Mouse (Mus musculus) midbrain, embryonic 10.5 days (tissue): ENCODE measurements around the gene Fbxo11. TPM values are rescaled to one million over a fixed set of nuclear protein-coding genes. Genes with fewer than 3 reads are reported as not detected.

Experiments used
- DNase-seq: peaks from one replicate; pipeline ENCODE4 v3.0.0-alpha.2; 2017; ENCODE audit warnings: low spot score
- H3K27ac ChIP-seq: fragments of 300-500 bp; sonication (generic); replicated peaks from 2 replicates; pipeline ENCODE4 v1.5.1; 2016; ENCODE audit warnings: mild to moderate bottlenecking
- H3K27me3 ChIP-seq: fragments of 300-500 bp; sonication (generic); 2 replicates; pipeline ENCODE4 v1.6.1; 2016; ENCODE audit warnings: low read depth, mild to moderate bottlenecking; ENCODE audit not compliant: poor library complexity, severe bottlenecking
- H3K36me3 ChIP-seq: fragments of 300-500 bp; sonication (generic); 2 replicates; pipeline ENCODE4 v1.6.1; 2016; ENCODE audit warnings: mild to moderate bottlenecking, moderate library complexity
- H3K4me1 ChIP-seq: fragments of 300-500 bp; sonication (generic); 2 replicates; pipeline ENCODE4 v1.6.1; 2016
- H3K4me3 ChIP-seq: fragments of 300-500 bp; sonication (generic); 2 replicates; pipeline ENCODE4 v1.5.1; 2016; ENCODE audit warnings: mild to moderate bottlenecking, moderate library complexity
- H3K9me3 ChIP-seq: fragments of 300-500 bp; sonication (generic); replicated peaks from 2 replicates; pipeline ENCODE4 v1.6.1; 2016; ENCODE audit warnings: mild to moderate bottlenecking
- whole genome bisulfite sequencing: fragments of 180-500 bp; shearing (Covaris S2); methylation state at CpG from one replicate; pipeline ENCODE4 v1.1.7; 2016; 5-methylcytosine and 5-hydroxymethylcytosine counted together
- polyA plus RNA-seq: library from polyadenylated mRNA; unstranded; fragments of >200 nt; fragmentation: Nextera tagmentation; extraction: Ambion mirVana; gene quantifications from 2 replicates; pipeline ENCODE4 v1.2.1, GENCODE M21; 2016

The Fbxo11 gene
- polyA plus RNA-seq, 1 experiment from 2014 or later = 17.5 TPM

GRCm38 (mm10) chr17:88095517-88096198 lies 30.6 kb upstream of the Fbxo11 start:
- peaks cover 3% of the 10 kb centered on the region; the same call in 1 of the 2 replicates for H3K4me1 ChIP-seq
- H3K27me3 ChIP-seq = no peaks in the 10 kb centered on the region
- no peaks in the 10 kb centered on the region for H3K36me3 ChIP-seq
- no peak overlapping the region for H3K27ac ChIP-seq
- 78% methylated on average over 10 of the region's 10 CpGs for WGBS
- H3K9me3 ChIP-seq = no peaks in the 10 kb centered on the region
- no peak overlapping the region for H3K4me3 ChIP-seq
- DNase-seq = no peak

- no peak overlapping the region for H3K4me3 ChIP-seq
- WGBS = 93% methylated on average over 12 of the region's 12 CpGs
- no peaks in the 10 kb centered on the region for H3K36me3 ChIP-seq
- no peaks in the 10 kb centered on the region for H3K9me3 ChIP-seq
- DNase-seq = no peak
- peaks cover 3% of the 10 kb centered on the region; the same call in 1 of the 2 replicates for H3K4me1 ChIP-seq
- no peaks in the 10 kb centered on the region for H3K27me3 ChIP-seq
- no peak overlapping the region for H3K27ac ChIP-seq
Observed at GRCm38 (mm10) chr17:88094327-88094726, 29.2 kb upstream of the Fbxo11 start.

DNA sequence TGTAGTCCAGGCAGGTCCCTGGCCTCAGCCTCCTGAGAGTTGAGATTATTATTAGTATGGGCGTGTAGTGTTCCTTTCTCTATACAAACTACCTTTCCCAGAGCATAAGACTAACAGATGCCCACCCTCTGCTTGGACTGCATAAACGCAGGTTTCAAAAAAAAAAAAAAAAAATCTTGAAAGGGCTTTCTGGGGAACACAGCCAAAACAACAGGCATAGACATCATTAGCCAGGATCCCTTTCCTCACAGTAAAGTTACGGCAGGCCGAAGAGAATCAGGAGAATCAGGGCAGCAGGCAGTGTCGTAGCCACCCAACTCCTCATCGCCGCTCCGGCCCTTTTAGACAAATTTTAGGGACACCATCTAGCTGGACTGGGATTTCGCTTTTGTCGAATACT lies 28.7 kb upstream of the Fbxo11 start:
- DNase-seq = no peak
- H3K27me3 ChIP-seq = no peaks in the 10 kb centered on the region

DNA sequence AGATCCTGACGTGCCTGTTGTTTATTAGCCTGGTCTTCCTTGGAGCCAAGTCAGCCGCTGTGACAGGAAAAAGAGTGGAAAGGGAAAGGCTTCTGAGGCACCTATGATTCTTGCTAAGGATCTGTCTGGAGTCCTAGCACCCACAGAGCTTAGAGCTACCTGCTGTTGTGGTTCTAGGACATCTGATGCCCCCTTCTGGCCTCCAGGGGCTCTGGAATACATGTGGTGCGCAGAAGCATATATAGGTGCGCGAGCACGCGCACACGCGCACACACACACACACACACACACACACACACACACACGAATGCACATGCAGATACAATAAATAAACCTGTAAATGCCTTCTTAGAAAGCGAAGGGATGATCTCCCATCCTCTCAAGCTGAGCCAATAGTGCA lies 20.9 kb upstream of the Fbxo11 start:
- Histone ChIP-seq H3K27ac (no peak overlapping the region), H3K27me3 (no peaks in the 10 kb centered on the region), H3K36me3 (no peaks in the 10 kb centered on the region), H3K4me3 (no peak overlapping the region), H3K9me3 (no peaks in the 10 kb centered on the region), H3K4me1 (no peaks in the 10 kb centered on the region)
- DNase-seq = no peak
- 91% methylated on average over 11 of the region's 11 CpGs for WGBS

More for the DNA sequence above, 28.7 kb upstream of the Fbxo11 start:
- H3K36me3 ChIP-seq = no peaks in the 10 kb centered on the region
- no peaks in the 10 kb centered on the region for H3K9me3 ChIP-seq
- no peak overlapping the region for H3K4me3 ChIP-seq
- H3K27ac ChIP-seq = no peak overlapping the region
- peaks cover 3% of the 10 kb centered on the region; the same call in 1 of the 2 replicates for H3K4me1 ChIP-seq
- WGBS = 92% methylated on average over 10 of the region's 10 CpGs

- no peak overlapping the region for H3K4me3 ChIP-seq
- H3K9me3 ChIP-seq = no peaks in the 10 kb centered on the region
- no peaks in the 10 kb centered on the region for H3K27me3 ChIP-seq
- 94% methylated on average over 6 of the region's 6 CpGs for WGBS
- H3K4me1 ChIP-seq = no peaks in the 10 kb centered on the region
- DNase-seq = no peak
- no peak overlapping the region for H3K27ac ChIP-seq
- no peaks in the 10 kb centered on the region for H3K36me3 ChIP-seq
Observed at GRCm38 (mm10) chr17:88081446-88081845, 16.4 kb upstream of the Fbxo11 start.

DNA sequence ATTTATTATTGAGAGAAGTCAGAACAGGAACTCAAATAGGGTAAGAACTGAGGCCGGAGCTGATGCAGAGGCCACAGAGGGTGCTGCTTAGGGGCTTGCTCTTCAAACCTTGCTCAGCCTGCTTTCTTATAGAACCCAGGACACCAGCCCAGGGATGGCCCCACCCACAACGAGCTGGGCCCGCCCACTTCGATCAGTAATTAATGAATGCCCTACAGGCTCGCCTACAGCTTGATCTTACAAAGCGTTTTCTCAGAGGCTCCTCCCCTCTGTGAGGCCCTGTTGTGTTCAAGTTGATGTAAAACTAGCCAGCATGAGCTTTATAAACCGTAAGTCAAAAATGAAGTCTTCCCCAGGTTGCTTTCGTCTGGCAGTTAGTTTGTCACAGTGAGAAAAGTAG lies 14.7 kb upstream of the Fbxo11 start:
- no peaks in the 10 kb centered on the region for H3K27me3 ChIP-seq
- no peaks in the 10 kb centered on the region for H3K36me3 ChIP-seq
- H3K27ac ChIP-seq = no peak overlapping the region
- H3K4me3 ChIP-seq = no peak overlapping the region
- DNase-seq = no peak
- WGBS = 90% methylated on average over 8 of the region's 8 CpGs
- no peaks in the 10 kb centered on the region for H3K4me1 ChIP-seq
- no peaks in the 10 kb centered on the region for H3K9me3 ChIP-seq

GRCm38 (mm10) chr17:88072047-88072446 lies 7.0 kb upstream of the Fbxo11 start:
- Histone ChIP-seq H3K4me3 (no peak overlapping the region), H3K27ac (no peak overlapping the region), H3K9me3 (no peaks in the 10 kb centered on the region), H3K36me3 (no peaks in the 10 kb centered on the region), H3K4me1 (peaks cover 9% of the 10 kb centered on the region; the same call in 1 of the 2 replicates), H3K27me3 (no peaks in the 10 kb centered on the region)
- 89% methylated on average over 7 of the region's 7 CpGs for WGBS
- no peak for DNase-seq

GRCm38 (mm10) chr17:88068024-88068719 lies 3.1 kb upstream of the Fbxo11 start:
- Histone ChIP-seq H3K27ac (no peak overlapping the region), H3K4me1 (peaks cover 18% of the 10 kb centered on the region), H3K9me3 (no peaks in the 10 kb centered on the region), H3K4me3 (no peak overlapping the region), H3K36me3 (no peaks in the 10 kb centered on the region), H3K27me3 (no peaks in the 10 kb centered on the region)
- DNase-seq = no peak
- 97% methylated on average over 7 of the region's 7 CpGs for WGBS

GRCm38 (mm10) chr17:88067202-88067901 lies 2.3 kb upstream of the Fbxo11 start:
- H3K27me3 ChIP-seq = no peaks in the 10 kb centered on the region
- no peaks in the 10 kb centered on the region for H3K9me3 ChIP-seq
- no peak overlapping the region for H3K27ac ChIP-seq
- DNase-seq = no peak
- H3K36me3 ChIP-seq = no peaks in the 10 kb centered on the region
- WGBS = 85% methylated on average over 4 of the region's 4 CpGs
- H3K4me1 ChIP-seq = peaks cover 25% of the 10 kb centered on the region
- H3K4me3 ChIP-seq = peak overlapping the region; percentile 99

DNA sequence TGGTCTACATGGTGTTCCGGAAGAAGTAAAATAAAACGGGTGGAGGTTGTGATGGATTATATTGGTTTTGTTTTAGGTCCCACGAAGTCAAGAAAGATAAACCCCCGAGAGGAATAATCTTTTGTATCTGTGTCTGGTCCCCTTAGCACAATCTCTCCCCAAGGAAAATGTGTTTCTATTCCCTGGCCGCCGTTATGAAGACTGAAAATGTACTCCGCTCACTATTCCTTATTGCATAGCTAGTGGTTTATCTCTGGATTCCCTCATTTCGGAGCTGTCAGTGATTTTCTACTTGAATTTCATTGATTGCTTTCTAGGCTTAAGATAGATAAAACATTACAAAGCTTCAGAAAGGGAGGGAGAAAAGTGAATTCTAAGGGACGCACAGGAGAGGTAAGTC lies 1.7 kb upstream of the Fbxo11 start:
- DNase-seq = no peak
- Histone ChIP-seq H3K4me1 (peaks cover 27% of the 10 kb centered on the region), H3K9me3 (no peaks in the 10 kb centered on the region), H3K36me3 (no peaks in the 10 kb centered on the region), H3K4me3 (peak overlapping the region; percentile 99), H3K27ac (peak overlapping the region; percentile 99), H3K27me3 (no peaks in the 10 kb centered on the region)
- WGBS = 18% methylated on average over 9 of the region's 9 CpGs

DNA sequence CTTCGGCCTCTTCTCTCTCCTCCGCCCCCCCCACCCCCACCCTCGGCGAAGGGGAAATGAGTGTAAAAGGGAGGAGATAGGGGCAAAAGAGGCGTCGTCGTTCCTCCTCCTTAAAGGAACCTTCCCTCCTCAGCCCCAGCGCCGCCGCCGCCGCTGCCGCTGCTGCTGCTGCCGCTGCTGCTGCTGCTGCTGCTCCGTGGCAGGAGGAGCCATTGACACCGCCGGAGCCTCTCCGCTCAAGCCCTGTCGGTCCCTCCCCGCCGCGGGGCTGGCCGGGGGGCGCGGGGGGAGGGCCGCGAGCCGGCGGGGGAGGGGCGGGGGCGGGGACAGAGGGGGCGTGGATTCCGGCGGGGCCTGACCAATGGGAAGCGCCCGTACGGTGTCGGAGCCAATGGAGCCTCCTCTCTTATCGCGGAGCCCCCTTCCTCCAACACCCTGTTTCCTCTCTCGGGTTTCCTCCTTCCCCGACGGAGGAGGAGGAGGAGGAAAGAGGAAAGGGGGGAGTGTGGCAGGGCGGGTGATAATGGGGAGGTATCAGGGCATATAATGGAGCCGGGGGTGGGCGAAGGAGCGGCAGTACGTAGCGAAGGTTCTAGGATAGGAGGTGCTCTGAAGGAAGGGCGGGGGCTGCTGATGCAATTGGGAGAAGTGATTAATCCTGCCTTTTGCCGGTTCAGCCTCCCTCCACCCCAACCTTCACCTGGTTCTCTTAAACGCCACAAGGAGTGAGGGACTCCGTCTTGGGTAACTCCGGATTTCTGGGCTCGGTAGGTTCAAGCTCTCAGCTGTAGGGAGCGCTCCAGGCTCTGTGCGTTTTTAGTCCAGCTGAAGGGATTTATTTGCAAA lies 933 bp upstream of the Fbxo11 start:
- H3K4me1 ChIP-seq = peaks cover 24% of the 10 kb centered on the region
- H3K27ac ChIP-seq = peak overlapping the region; percentile 99
- no peaks in the 10 kb centered on the region for H3K27me3 ChIP-seq
- under 1% methylated on average over 35 of the region's 57 CpGs for WGBS
- peak; percentile 96 for DNase-seq
- H3K4me3 ChIP-seq = peak overlapping the region; percentile 99
- no peaks in the 10 kb centered on the region for H3K9me3 ChIP-seq
- H3K36me3 ChIP-seq = no peaks in the 10 kb centered on the region

DNA sequence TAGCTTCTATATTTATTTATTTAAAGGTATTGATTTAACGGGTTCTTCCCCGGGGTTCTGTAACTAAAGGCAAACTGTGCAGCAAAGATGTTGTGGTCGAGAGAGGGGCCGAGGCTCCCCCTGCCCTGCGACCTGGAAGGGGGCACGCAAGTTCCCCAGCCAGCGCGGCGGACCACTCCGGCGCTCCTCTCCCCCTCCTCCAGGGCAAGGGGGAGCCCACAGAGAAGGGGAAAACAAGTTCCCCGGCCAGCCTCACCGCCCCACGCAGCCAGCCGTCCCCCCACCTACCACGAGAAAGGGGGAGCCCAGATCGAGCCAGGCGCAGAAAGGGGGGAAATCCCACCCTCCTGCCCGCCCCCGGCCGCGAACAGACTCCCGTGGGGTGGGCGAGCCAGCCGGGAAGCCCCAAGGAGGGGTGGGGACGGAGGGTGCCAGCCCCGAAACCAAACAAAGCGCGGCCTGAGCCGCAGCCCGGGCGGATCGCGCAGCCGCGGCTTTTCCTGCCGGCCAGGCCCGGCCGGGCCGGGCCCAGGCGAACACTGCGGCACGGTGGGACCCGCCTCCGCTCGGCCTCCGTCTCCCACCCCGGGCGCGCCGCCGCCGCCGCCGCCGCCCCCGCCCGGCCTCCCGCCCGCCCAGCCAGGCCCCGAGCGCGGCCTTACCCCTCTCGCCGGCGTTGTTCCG lies 602 bp downstream of the Fbxo11 start:
- H3K27ac ChIP-seq = peak overlapping the region; percentile 99
- DNase-seq = peak; percentile 71
- no peaks in the 10 kb centered on the region; the same call in 1 of the 2 replicates for H3K9me3 ChIP-seq
- H3K4me1 ChIP-seq = peaks cover 23% of the 10 kb centered on the region
- 0 out of 2 replicates have a peak, but pooled peaks cover 5% of the 10 kb centered on the region for H3K36me3 ChIP-seq
- peak overlapping the region; percentile 99 for H3K4me3 ChIP-seq
- H3K27me3 ChIP-seq = no peaks in the 10 kb centered on the region
- 3% methylated on average over 48 of the region's 67 CpGs for WGBS
